Mouse (Mus musculus): ENCODE measurements around the gene Plpp3. TPM values are rescaled to one million over a fixed set of nuclear protein-coding genes. Genes with fewer than 3 reads are reported as not detected.

The Plpp3 gene
- total and polyA plus RNA-seq, 3 experiments: not detected

DNA sequence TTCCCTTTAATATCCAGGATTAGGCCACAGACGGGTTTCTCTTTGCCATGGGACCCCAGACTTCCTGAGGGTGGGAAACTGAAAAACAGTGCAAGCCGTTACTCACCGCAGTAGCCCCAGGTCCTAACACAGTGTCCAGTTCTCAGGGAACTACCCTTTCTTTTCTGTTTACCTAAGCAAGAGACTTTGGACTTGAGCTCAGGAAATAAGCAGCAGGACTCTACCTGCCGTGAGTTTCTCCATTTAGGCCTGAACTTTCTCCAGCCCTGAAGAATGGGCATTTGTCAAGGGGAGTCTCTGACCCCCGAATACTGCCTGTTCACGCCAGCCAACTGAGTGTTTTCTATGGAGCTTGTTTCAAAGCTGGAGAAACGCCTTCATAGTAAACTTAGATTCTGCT lies 31.7 kb downstream of the Plpp3 start:
- TF ChIP-seq MEF2A (IDR thresholded peaks at IDR 0.05; ENCODE audit: extremely low read depth, insufficient replicate concordance, low read depth, low read length, poor library complexity, severe bottlenecking): no peak

DNA sequence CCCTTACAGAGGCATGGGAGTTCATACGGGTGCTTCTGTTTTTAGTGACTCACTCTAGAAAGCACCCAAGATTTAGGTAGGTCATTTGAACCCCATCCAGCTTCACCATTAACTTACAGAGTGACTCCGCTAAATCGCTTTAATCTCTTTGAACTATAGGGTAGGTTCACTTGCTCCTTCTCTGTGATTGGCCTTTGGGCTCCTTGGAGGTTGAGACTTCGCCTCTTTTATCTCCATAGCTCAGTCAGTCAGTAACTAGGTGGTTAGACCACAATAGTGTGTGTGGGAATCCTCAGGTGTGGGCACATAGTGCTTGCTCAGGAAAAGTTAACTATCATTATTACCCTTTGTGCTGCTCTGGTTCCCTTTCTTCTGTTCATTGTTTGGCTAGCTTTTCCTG lies 33.7 kb downstream of the Plpp3 start:
- no peak for DNase-seq (ENCODE audit: low read depth, low spot score)
- H3K4me3 ChIP-seq (ENCODE audit: control insufficient read depth in 1 of 2, insufficient read depth in 1 of 2, low read depth in 2 of 2, low read length in 2 of 2): no peak overlapping the region
- H3K4me1 ChIP-seq (ENCODE audit: control insufficient read depth in 1 of 2, insufficient read depth in 2 of 2, low read length in 2 of 2): no peaks in the 10 kb centered on the region
- no peaks in the 10 kb centered on the region for H3K27me3 ChIP-seq (ENCODE audit: control insufficient read depth in 1 of 2, insufficient read depth in 2 of 2, low read length in 2 of 2)
- TF ChIP-seq ZMIZ1 (IDR thresholded peaks at IDR 0.05; ENCODE audit: low read depth, low read length) (no peak), MYB (IDR thresholded peaks at IDR 0.05; ENCODE audit: low read depth, low read length) (no peak), ETS1 (IDR thresholded peaks at IDR 0.05; ENCODE audit: low read depth, low read length) (no peak), TCF12 (IDR thresholded peaks at IDR 0.05; ENCODE audit: low read depth, low read length) (no peak), EP300 (IDR thresholded peaks at IDR 0.05; ENCODE audit: low read depth in 1 of 2, low read length in 2 of 2) (no peak), CTCF (IDR thresholded peaks at IDR 0.05 in 2 of 3, conservative IDR thresholded peaks at IDR 0.05 in 1 of 3; ENCODE audit: control insufficient read depth in 1 of 3, insufficient read depth in 1 of 3, low read depth in 2 of 3, low read length in 3 of 3, poor library complexity in 1 of 3, severe bottlenecking in 1 of 3) (no peak), SMC3 (IDR thresholded peaks at IDR 0.05; ENCODE audit: low read depth, low read length) (no peak), CHD1 (IDR thresholded peaks at IDR 0.05; ENCODE audit: low read depth, low read length) (no peak), POLR2AphosphoS2 (IDR thresholded peaks at IDR 0.05; ENCODE audit: low read length) (no peak), USF1 (IDR thresholded peaks at IDR 0.05; ENCODE audit: low read depth, low read length) (no peak), TBP (IDR thresholded peaks at IDR 0.05; ENCODE audit: low read depth, low read length) (no peak), MEF2A (IDR thresholded peaks at IDR 0.05; ENCODE audit: extremely low read depth, insufficient replicate concordance, low read depth, low read length, poor library complexity, severe bottlenecking) (no peak), SIN3A (IDR thresholded peaks at IDR 0.05; ENCODE audit: low read length) (no peak), MXI1 (IDR thresholded peaks at IDR 0.05; ENCODE audit: low read depth, low read length) (no peak)
- H3K79me2 ChIP-seq (ENCODE audit: control insufficient read depth, insufficient read depth, low read length, poor library complexity): no peaks in the 10 kb centered on the region
- no peak overlapping the region for H3K9ac ChIP-seq (ENCODE audit: control insufficient read depth, low read depth, low read length, poor library complexity, severe bottlenecking)
- H3K27ac ChIP-seq (ENCODE audit: control insufficient read depth, low read depth, low read length): no peak overlapping the region
- no peaks in the 10 kb centered on the region for H3K9me3 ChIP-seq (replicated peaks; ENCODE audit: insufficient read depth, low read length)
- no peaks in the 10 kb centered on the region for H3K36me3 ChIP-seq (ENCODE audit: control insufficient read depth in 1 of 2, insufficient read depth in 2 of 2, low read length in 2 of 2)

More for the DNA sequence above, 31.7 kb downstream of the Plpp3 start:
- H3K79me2 ChIP-seq (ENCODE audit: control insufficient read depth, insufficient read depth, low read length, poor library complexity): no peaks in the 10 kb centered on the region
- no peaks in the 10 kb centered on the region for H3K36me3 ChIP-seq (ENCODE audit: control insufficient read depth in 1 of 2, insufficient read depth in 2 of 2, low read length in 2 of 2)
- H3K9ac ChIP-seq (ENCODE audit: control insufficient read depth, low read depth, low read length, poor library complexity, severe bottlenecking): no peak overlapping the region
- H3K4me3 ChIP-seq (ENCODE audit: control insufficient read depth in 1 of 2, insufficient read depth in 1 of 2, low read depth in 2 of 2, low read length in 2 of 2): no peak overlapping the region
- no peak overlapping the region for H3K27ac ChIP-seq (ENCODE audit: control insufficient read depth, low read depth, low read length)
- H3K9me3 ChIP-seq (replicated peaks; ENCODE audit: insufficient read depth, low read length): no peaks in the 10 kb centered on the region
- H3K4me1 ChIP-seq (ENCODE audit: control insufficient read depth in 1 of 2, insufficient read depth in 2 of 2, low read length in 2 of 2): no peaks in the 10 kb centered on the region
- no peaks in the 10 kb centered on the region for H3K27me3 ChIP-seq (ENCODE audit: control insufficient read depth in 1 of 2, insufficient read depth in 2 of 2, low read length in 2 of 2)
- no peak for DNase-seq (ENCODE audit: low read depth, low spot score)

DNA sequence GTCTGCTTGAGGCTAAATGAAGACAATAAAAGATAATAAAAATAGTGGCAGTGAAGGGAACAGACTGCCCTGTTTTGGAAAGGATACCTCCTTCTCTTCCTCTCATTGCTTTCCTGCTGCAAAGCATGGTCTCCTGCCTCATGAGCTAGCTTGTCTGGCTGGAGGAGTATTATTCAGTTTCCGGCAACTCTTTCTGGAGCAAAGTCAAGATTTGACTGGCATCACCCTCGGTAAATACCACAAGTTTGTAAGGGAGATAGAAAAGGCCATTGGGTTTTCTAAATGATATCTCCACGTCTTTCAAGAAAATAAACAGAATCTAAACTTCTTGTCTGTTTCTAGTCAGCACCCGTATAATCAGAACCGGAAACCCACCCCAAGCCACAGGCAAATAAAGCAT lies 34.4 kb downstream of the Plpp3 start:
- Histone ChIP-seq H3K9me3 (replicated peaks; ENCODE audit: insufficient read depth, low read length) (no peaks in the 10 kb centered on the region), H3K27me3 (ENCODE audit: control insufficient read depth in 1 of 2, insufficient read depth in 2 of 2, low read length in 2 of 2) (no peaks in the 10 kb centered on the region), H3K36me3 (ENCODE audit: control insufficient read depth in 1 of 2, insufficient read depth in 2 of 2, low read length in 2 of 2) (no peaks in the 10 kb centered on the region), H3K9ac (ENCODE audit: control insufficient read depth, low read depth, low read length, poor library complexity, severe bottlenecking) (no peak overlapping the region), H3K27ac (ENCODE audit: control insufficient read depth, low read depth, low read length) (no peak overlapping the region), H3K4me1 (ENCODE audit: control insufficient read depth in 1 of 2, insufficient read depth in 2 of 2, low read length in 2 of 2) (no peaks in the 10 kb centered on the region), H3K79me2 (ENCODE audit: control insufficient read depth, insufficient read depth, low read length, poor library complexity) (no peaks in the 10 kb centered on the region), H3K4me3 (ENCODE audit: control insufficient read depth in 1 of 2, insufficient read depth in 1 of 2, low read depth in 2 of 2, low read length in 2 of 2) (no peak overlapping the region)
- no peak for DNase-seq (ENCODE audit: low read depth, low spot score)
- no peak for TF ChIP-seq E2F4 (IDR thresholded peaks at IDR 0.05; ENCODE audit: borderline replicate concordance, low read depth, low read length)
- TF ChIP-seq TAL1 (IDR thresholded peaks at IDR 0.05; ENCODE audit: low read length): no peak
- TF ChIP-seq MAZ (IDR thresholded peaks at IDR 0.05; ENCODE audit: low read depth, low read length): no peak
- TF ChIP-seq ETS1 (IDR thresholded peaks at IDR 0.05; ENCODE audit: low read depth, low read length): no peak
- no peak for TF ChIP-seq CTCF (IDR thresholded peaks at IDR 0.05 in 2 of 3, conservative IDR thresholded peaks at IDR 0.05 in 1 of 3; ENCODE audit: control insufficient read depth in 1 of 3, insufficient read depth in 1 of 3, low read depth in 2 of 3, low read length in 3 of 3, poor library complexity in 1 of 3, severe bottlenecking in 1 of 3)
